Mouse (Mus musculus) CD8-positive naive resting alpha-beta T cell, adult 57 days (primary cell): ENCODE results near the gene BC034090. TPM values are rescaled to one million over a fixed set of nuclear protein-coding genes. Genes with fewer than 3 reads are reported as not detected.

ENCODE experiments used
- total RNA-seq: library from RNA; stranded (reverse); gene quantifications from one replicate; pipeline ENCODE4 v1.2.4, GENCODE M21; 2023

BC034090 gene
- total RNA-seq: not detected

DNA sequence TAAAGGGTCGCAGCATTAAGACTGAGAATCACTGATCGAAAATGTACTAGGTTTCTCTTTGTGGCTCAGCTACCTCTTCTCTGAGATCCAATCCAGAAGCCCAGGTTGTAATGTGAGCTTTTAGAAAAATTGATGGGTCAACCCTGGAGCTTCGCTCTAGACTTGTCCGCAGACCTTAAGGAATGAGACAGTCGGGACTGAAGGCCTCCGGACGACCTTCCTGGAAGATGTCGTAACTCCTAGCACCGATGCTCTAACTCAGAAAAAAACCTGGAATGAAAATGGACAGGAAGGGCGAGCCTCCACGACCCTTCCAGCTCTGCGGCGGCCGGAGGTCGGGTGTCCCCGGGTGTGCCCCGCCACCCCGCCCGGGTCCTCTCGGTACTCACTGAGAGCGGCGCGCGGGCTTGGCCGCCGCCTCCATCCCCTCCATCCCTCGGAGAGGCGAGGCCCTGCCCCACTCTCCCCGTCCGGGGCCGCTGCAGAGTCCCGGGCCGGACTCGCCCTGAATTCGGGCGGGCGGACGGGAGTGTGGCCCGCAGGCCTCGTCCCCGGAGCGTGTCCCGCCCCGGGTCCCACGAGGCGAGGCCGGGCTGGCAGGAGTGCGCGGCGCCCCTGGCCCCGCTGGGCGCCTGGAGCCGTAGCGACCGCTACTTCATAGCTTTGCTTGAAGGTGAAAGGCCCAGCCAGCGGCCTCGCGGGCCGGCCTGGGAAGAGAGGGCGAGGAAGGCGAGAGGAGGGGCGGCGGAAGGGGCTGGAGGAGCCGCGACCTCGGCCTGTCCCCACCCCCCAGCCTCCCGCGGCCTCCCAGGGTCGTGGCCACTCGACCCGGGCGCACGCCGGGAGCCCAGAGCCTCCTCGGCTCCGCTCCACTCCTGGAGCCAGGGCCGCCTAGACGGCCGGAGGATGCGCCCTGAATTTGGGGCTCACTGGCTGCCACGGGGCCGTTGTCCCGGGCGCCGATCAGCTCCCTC is at the start of gene BC034090:
TSS of gene BC034090 (minus strand) at position 648 of the 974 bp plus-strand sequence.

Other genes starting within 250 kb of the BC034090 start
- 126 TPM for gene Ier5, start 144.8 kb downstream of the BC034090 start, total RNA-seq
- gene Mr1, start 97.6 kb downstream of the BC034090 start, total RNA-seq: 16.7 TPM
- 59.7 TPM for gene Stx6, start 85.7 kb downstream of the BC034090 start, total RNA-seq
- 42.7 TPM for gene Xpr1, start 173.0 kb upstream of the BC034090 start, total RNA-seq